Mouse (Mus musculus): ENCODE data around the gene Gm21119.

Gm21119 gene

DNA sequence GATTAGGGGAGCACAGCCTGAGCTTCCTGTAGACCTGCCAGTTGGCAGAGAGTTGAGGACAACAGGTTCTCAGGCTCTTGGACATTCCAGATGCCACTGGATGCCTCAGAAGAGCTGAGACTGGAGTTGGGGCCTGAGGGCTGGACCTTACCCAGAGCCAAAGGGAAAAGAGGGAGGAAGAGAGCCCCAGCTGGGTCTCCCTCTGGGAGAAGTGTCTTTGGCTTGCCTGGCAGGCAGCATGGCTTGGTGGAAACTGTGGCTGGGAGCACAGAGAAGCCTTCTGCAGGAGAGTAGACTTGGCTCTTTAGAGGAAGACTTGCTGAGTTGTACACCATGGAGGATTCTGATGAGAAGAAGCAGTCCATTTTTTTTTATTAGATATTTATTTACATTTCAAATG, 38.3 kb downstream of the Gm21119 start:
- peak in 1 of 2 experiments; percentile 20 for DNase-seq (ENCODE audit: low read depth in 2 of 2, low spot score in 2 of 2)

GRCm38 (mm10) chr8:20678418-20678817, 63.7 kb downstream of the Gm21119 start:
- DNase-seq (ENCODE audit: low read depth in 2 of 2, low spot score in 2 of 2): peak in 1 of 2 experiments; percentile 0
